Mouse (Mus musculus) forebrain, embryonic 11.5 days (tissue): Measurements from ENCODE around the gene Prss33. TPM values are rescaled to one million over a fixed set of nuclear protein-coding genes. Genes with fewer than 3 reads are reported as not detected.

Experiments
- ATAC-seq: fragments of 200-750 bp; cut with Nextera tagmentation; replicated peaks from 2 replicates; pipeline ENCODE4 v1.8.0; 2017; ENCODE audit warnings: moderate TSS enrichment; ENCODE audit not compliant: low FRiP score
- DNase-seq: peaks from one replicate; pipeline ENCODE4 v3.0.0-alpha.2; 2017; ENCODE audit warnings: low spot score
- H3K27ac ChIP-seq: fragments of 300-500 bp; sonication (generic); 2 replicates; pipeline ENCODE4 v1.5.1; 2014; ENCODE audit warnings: low read depth, low read length
- H3K27me3 ChIP-seq: fragments of 300-500 bp; sonication (generic); 2 replicates; pipeline ENCODE4 v1.6.1; 2014; ENCODE audit warnings: mild to moderate bottlenecking, low read length, mixed read lengths; ENCODE audit not compliant: control insufficient read depth, insufficient read depth
- H3K36me3 ChIP-seq: fragments of 300-500 bp; sonication (generic); 2 replicates; pipeline ENCODE4 v1.6.1; 2014; ENCODE audit warnings: mild to moderate bottlenecking, low read length, moderate library complexity, mixed read lengths; ENCODE audit not compliant: control insufficient read depth, insufficient read depth
- H3K4me1 ChIP-seq: fragments of 300-500 bp; sonication (generic); replicated peaks from 2 replicates; pipeline ENCODE4 v1.6.1; 2014; ENCODE audit warnings: low read length, mixed read lengths; ENCODE audit not compliant: control insufficient read depth, insufficient read depth
- H3K4me2 ChIP-seq: fragments of 300-500 bp; sonication (generic); 2 replicates; pipeline ENCODE4 v1.6.1; 2014; ENCODE audit warnings: low read depth, mild to moderate bottlenecking, low read length, moderate library complexity, mixed read lengths; ENCODE audit not compliant: severe bottlenecking
- H3K4me3 ChIP-seq: fragments of 300-500 bp; sonication (generic); 2 replicates; pipeline ENCODE4 v1.5.1; 2014; ENCODE audit warnings: low read depth, low read length
- H3K9ac ChIP-seq: fragments of 300-500 bp; sonication (generic); 2 replicates; pipeline ENCODE4 v1.6.1; 2014; ENCODE audit warnings: low read length
- H3K9me3 ChIP-seq: fragments of 300-500 bp; sonication (generic); 2 replicates; pipeline ENCODE4 v1.6.1; 2016; ENCODE audit warnings: low read length, mixed read lengths; ENCODE audit not compliant: control insufficient read depth
- WGBS: fragments of 180-500 bp; shearing (Covaris S2); extraction: QIAGEN DNeasy Blood & Tissue Kit; methylation state at CpG from one replicate; pipeline ENCODE4 v1.1.7; 2014; 5-methylcytosine and 5-hydroxymethylcytosine counted together
- polyA plus RNA-seq: library from polyadenylated mRNA; unstranded; fragments of >200 nt; fragmentation: Nextera tagmentation; extraction: Ambion mirVana; gene quantifications from 2 replicates; pipeline ENCODE4 v1.2.1, GENCODE M21; 2014

Prss33 gene
- polyA plus RNA-seq, 1 experiment from 2014 or later, result not detected

DNA sequence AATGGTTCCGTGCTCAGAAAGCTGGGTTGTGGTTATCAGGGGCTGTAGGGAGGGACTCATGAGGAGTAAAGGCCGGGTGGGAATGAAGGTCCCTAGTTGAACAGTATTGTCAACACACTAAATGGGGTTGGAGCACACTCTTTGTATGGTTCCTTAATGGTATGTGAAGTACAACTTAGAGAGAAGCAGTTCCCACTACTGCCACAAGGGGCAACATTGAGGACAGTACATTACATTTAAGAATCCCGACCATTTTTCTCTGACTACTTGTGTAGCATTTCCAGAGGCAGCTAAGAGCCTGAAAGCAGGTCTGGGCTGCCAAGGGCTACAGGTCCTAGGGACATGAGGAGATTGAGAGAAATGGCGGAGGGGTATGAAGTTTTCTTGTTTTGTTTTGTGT, 5.3 kb upstream of the Prss33 start:
- no peaks in the 10 kb centered on the region for H3K4me1 ChIP-seq
- no peaks in the 10 kb centered on the region for H3K36me3 ChIP-seq
- H3K4me3 ChIP-seq, result no peak overlapping the region
- H3K9ac ChIP-seq, result no peak overlapping the region
- no peak overlapping the region for H3K4me2 ChIP-seq
- H3K27me3 ChIP-seq, result no peaks in the 10 kb centered on the region
- no peak for ATAC-seq
- H3K27ac ChIP-seq, result no peak overlapping the region
- WGBS, result 29% methylated on average over 4 of the region's 4 CpGs
- no peaks in the 10 kb centered on the region for H3K9me3 ChIP-seq
- peak; percentile 71 for DNase-seq

DNA sequence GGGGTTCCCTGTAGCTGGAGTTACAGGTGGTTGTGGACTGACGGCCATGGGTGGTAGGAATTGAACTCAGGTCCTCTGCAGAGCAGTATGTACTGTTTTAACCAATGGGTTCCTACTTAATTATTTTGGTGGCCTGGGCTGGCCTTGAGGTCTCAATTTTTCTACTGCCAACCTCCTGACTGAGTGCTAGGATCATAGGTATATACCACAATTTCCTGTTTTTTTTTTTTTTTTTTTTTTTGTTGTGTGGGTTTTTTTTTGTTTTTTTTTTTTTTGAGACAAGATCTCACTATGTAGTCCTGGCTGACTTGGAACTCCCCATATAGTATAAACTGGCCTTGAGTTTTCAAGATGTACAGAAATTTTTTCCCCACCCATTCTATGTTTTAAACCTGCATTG, 4.7 kb downstream of the Prss33 start:
- H3K9ac ChIP-seq, result no peak overlapping the region
- ATAC-seq (no peak), DNase-seq (no peak)
- peaks cover 3% of the 10 kb centered on the region; the same call in 1 of the 2 replicates for H3K36me3 ChIP-seq
- no peaks in the 10 kb centered on the region for H3K9me3 ChIP-seq
- H3K4me3 ChIP-seq, result no peak overlapping the region
- 93% methylated on average over 1 of the region's 1 CpGs for WGBS
- H3K27me3 ChIP-seq, result no peaks in the 10 kb centered on the region; the same call in 1 of the 2 replicates
- peaks cover 8% of the 10 kb centered on the region; the same call in 1 of the 2 replicates for H3K4me1 ChIP-seq
- no peak overlapping the region for H3K27ac ChIP-seq
- H3K4me2 ChIP-seq, result no peak overlapping the region

- peak within 1 kb of the TSS; percentile 65 for H3K4me2 ChIP-seq
- H3K4me1 ChIP-seq, result peaks cover 8% of the 10 kb centered on the region; the same call in 1 of the 2 replicates
- no peaks in the 10 kb centered on the region for H3K9me3 ChIP-seq
- DNase-seq, result peak; percentile 95
- no peaks in the 10 kb centered on the region; the same call in 1 of the 2 replicates for H3K27me3 ChIP-seq
- H3K27ac ChIP-seq, result peak within 1 kb of the TSS; percentile 85
- ATAC-seq, result peak; percentile 93
- peak within 1 kb of the TSS; percentile 45 for H3K4me3 ChIP-seq
- H3K9ac ChIP-seq, result peak within 1 kb of the TSS; percentile 67
- H3K36me3 ChIP-seq, result peaks cover 20% of the 10 kb centered on the region; the same call in 1 of the 2 replicates
- 1% methylated on average over 40 of the region's 42 CpGs for WGBS
Observed at GRCm38 (mm10) chr17:23829064-23829619, 6.7 kb downstream of the Prss33 start, which contains the start of gene Elob. TSS of gene Elob (minus strand) at chr17:23829136.

GRCm38 (mm10) chr17:23828271-23829001, 7.4 kb downstream of the Prss33 start:
- DNase-seq, result peak; percentile 84
- Histone ChIP-seq H3K9ac (peak overlapping the region; percentile 67), H3K27me3 (no peaks in the 10 kb centered on the region; the same call in 1 of the 2 replicates), H3K4me1 (peaks cover 8% of the 10 kb centered on the region; the same call in 1 of the 2 replicates), H3K27ac (peak overlapping the region; percentile 8), H3K9me3 (no peaks in the 10 kb centered on the region), H3K36me3 (peaks cover 25% of the 10 kb centered on the region; the same call in 1 of the 2 replicates), H3K4me2 (peak overlapping the region; percentile 65), H3K4me3 (peak overlapping the region; percentile 45)
- WGBS, result under 1% methylated on average over 47 of the region's 47 CpGs
- ATAC-seq, result peak; percentile 81

DNA sequence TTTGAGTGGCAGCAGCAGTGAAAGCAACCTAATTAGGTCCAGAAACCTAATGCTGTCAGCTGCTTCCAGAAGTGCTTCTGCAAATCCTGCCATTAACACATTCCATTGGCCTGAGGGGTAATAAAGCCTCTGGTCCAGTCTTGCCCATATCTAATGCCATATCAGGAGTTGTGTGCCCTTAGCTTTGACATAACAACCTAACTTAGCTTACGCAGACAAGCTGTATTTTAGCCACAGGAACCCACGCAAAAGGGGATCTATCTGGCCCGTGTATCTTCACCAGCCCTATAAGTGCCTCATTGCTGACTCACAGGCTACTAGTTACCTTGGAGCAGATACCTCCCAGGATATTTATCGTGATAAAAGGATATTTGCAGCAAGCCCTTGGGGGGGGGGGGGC, 10.3 kb downstream of the Prss33 start:
- Histone ChIP-seq H3K27me3 (no peaks in the 10 kb centered on the region), H3K9ac (no peak overlapping the region), H3K36me3 (peaks cover 45% of the 10 kb centered on the region), H3K4me2 (no peak overlapping the region), H3K27ac (no peak overlapping the region), H3K9me3 (no peaks in the 10 kb centered on the region), H3K4me3 (no peak overlapping the region), H3K4me1 (peaks cover 8% of the 10 kb centered on the region; the same call in 1 of the 2 replicates)
- 89% methylated on average over 4 of the region's 4 CpGs for WGBS
- ATAC-seq (no peak), DNase-seq (no peak)

- Histone ChIP-seq H3K27me3 (no peaks in the 10 kb centered on the region), H3K9ac (no peak overlapping the region), H3K4me3 (no peak overlapping the region), H3K27ac (no peak overlapping the region), H3K4me2 (no peak overlapping the region), H3K36me3 (peaks cover 64% of the 10 kb centered on the region), H3K9me3 (peaks cover 8% of the 10 kb centered on the region; the same call in 1 of the 2 replicates), H3K4me1 (peaks cover 8% of the 10 kb centered on the region; the same call in 1 of the 2 replicates)
- ATAC-seq (peak; percentile 31; the same call in 1 of the 2 replicates), DNase-seq (no peak)
- WGBS, result 95% methylated on average over 12 of the region's 12 CpGs
Observed at GRCm38 (mm10) chr17:23823614-23824013, 12.2 kb downstream of the Prss33 start.

DNA sequence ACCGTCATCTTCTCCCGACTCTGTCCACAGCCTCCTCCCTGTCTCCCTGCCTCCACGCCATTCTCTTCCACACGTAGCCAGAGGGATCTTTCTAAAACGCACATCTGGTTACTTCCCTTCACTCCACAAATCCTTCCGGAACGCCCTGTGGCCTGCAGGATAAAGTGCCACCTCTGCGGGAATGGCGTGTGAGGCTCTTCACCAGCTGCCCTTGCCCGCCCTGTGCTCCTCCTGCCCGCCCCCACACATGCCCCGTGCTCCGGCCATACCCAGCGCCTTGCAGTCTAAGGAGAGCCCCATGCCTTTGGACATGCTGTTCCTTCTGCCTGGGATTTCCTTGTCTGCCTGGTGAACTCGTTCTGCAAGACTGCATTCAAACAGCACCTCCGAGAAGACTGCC, 12.8 kb downstream of the Prss33 start:
- H3K27me3 ChIP-seq, result no peaks in the 10 kb centered on the region
- peaks cover 70% of the 10 kb centered on the region for H3K36me3 ChIP-seq
- H3K27ac ChIP-seq, result no peak overlapping the region
- peaks cover 14% of the 10 kb centered on the region; the same call in 1 of the 2 replicates for H3K9me3 ChIP-seq
- 90% methylated on average over 16 of the region's 16 CpGs for WGBS
- H3K4me3 ChIP-seq, result no peak overlapping the region
- no peak overlapping the region for H3K9ac ChIP-seq
- H3K4me1 ChIP-seq, result peaks cover 8% of the 10 kb centered on the region; the same call in 1 of the 2 replicates
- no peak overlapping the region for H3K4me2 ChIP-seq
- no peak for DNase-seq
- ATAC-seq, result no peak

- no peaks in the 10 kb centered on the region for H3K27me3 ChIP-seq
- no peak overlapping the region for H3K9ac ChIP-seq
- no peak overlapping the region for H3K4me3 ChIP-seq
- ATAC-seq, result no peak
- WGBS, result 86% methylated on average over 6 of the region's 6 CpGs
- peaks cover 17% of the 10 kb centered on the region; the same call in 1 of the 2 replicates for H3K9me3 ChIP-seq
- DNase-seq, result no peak
- H3K36me3 ChIP-seq, result peaks cover 80% of the 10 kb centered on the region
- no peak overlapping the region for H3K27ac ChIP-seq
- 0 out of 2 replicates have a peak, but pooled peaks cover under 1% of the 10 kb centered on the region for H3K4me1 ChIP-seq
- H3K4me2 ChIP-seq, result no peak overlapping the region
Observed at GRCm38 (mm10) chr17:23822094-23822493, 13.8 kb downstream of the Prss33 start.
